Mouse (Mus musculus) embryonic fibroblast, embryonic 13.5 days (primary cell): ENCODE data around the gene Aldh3a1.

ENCODE experiments used
- CTCF ChIP-seq: IDR thresholded peaks from 2 replicates; pipeline ENCODE4 v1.5.1; 2011; ENCODE audit warnings: mild to moderate bottlenecking, control low read depth, low read length, moderate library complexity, borderline replicate concordance; ENCODE audit not compliant: insufficient read depth
- POLR2A ChIP-seq: IDR thresholded peaks from 2 replicates; pipeline ENCODE4 v1.6.1; 2011; ENCODE audit warnings: low read depth, mild to moderate bottlenecking, control low read depth, low read length, moderate library complexity

DNA sequence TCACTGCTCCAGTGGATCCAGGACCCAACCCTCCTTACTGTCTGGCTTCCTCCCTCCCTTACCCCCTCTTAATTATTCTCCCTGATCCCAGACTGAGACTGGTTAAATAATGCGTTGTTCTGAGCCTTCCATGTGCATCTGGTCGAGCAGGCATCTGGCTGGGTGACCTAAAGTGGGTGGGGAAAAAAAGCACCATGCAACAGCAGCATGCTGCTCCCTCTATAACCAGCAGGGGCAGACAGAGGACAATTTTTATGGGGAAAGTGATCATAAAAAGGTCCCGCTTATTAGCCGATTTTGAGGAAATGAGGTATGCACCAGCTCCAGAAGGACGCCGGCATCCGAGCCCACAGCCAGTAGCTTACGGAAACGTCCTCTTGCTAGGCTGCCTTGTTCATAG, 24.0 kb downstream of the Aldh3a1 start:
- TF ChIP-seq POLR2A (no peak), CTCF (0 out of 2 replicates have a peak, but pooled peaks have one; percentile 9)
